Mouse (Mus musculus): ENCODE measurements around the gene Dapp1.

DNA sequence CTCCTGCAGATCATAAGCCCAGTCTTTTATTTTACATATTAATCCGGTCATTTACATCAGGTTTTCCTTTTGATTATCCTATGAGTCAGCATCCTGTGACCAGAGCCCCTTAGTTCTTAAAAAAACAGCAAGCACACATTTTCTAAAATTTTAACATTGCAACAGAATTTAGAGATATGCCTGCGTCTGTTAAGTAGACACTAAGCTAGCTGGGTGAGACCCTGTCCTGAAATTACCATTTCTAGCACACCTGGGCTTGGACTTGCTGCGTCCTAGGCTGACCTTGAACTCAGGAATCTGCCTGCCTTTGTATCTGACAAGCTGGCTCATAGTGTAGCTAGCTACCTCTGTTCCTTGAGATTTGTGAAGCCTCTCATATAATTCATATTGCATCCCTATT lies 51.4 kb downstream of the Dapp1 start:
- TF ChIP-seq CTCF (IDR thresholded peaks at IDR 0.05; ENCODE audit: low read depth) (no peak), EP300 (IDR thresholded peaks at IDR 0.05; ENCODE audit: low read depth) (no peak)

All from liver, embryonic 14.5 days (tissue).